Mouse (Mus musculus) adrenal gland (tissue): Measurements from ENCODE around the gene Mthfsd.

Experiments used
- intact Hi-C: fragments of 180-260 bp; cut with DNase I; formaldehyde crosslinking; loops from one replicate; pipeline ENCODE4 v1.15.1; 2025
- microRNA-seq, 2 experiments: library from miRNA; unstranded; fragments of <30 nt; microRNA quantifications; one replicate each; pipeline ENCODE4; 2019

The Mthfsd gene

GRCm38 (mm10) chr8:121075936-121076335, 32.3 kb downstream of the Mthfsd start:
- intact Hi-C loops: no loop called here

- intact Hi-C loops: no loop called here
Observed at GRCm38 (mm10) chr8:121074848-121075145, 33.4 kb downstream of the Mthfsd start.

- intact Hi-C loops: no loop called here
Observed at GRCm38 (mm10) chr8:121074108-121074847, 33.9 kb downstream of the Mthfsd start.

GRCm38 (mm10) chr8:121073174-121074107, 34.8 kb downstream of the Mthfsd start:
- intact Hi-C loops: no loop called here

GRCm38 (mm10) chr8:121072406-121073130, 35.6 kb downstream of the Mthfsd start:
- intact Hi-C loops: no loop called here

GRCm38 (mm10) chr8:121071454-121071853, 36.7 kb downstream of the Mthfsd start:
- intact Hi-C loops: no loop called here

- intact Hi-C loops: no loop called here
Observed at GRCm38 (mm10) chr8:121063649-121064048, 44.5 kb downstream of the Mthfsd start.

- intact Hi-C loops: no loop called here
Observed at GRCm38 (mm10) chr8:121062521-121062920, 45.7 kb downstream of the Mthfsd start.

- intact Hi-C loops: no loop called here
Observed at GRCm38 (mm10) chr8:121059098-121059497, 49.1 kb downstream of the Mthfsd start.

- intact Hi-C loops: no loop called here
Observed at GRCm38 (mm10) chr8:121058081-121058480, 50.1 kb downstream of the Mthfsd start.

- intact Hi-C loops: no loop called here
Observed at GRCm38 (mm10) chr8:121047441-121047840, 60.8 kb downstream of the Mthfsd start.

GRCm38 (mm10) chr8:121043719-121044440, 64.3 kb downstream of the Mthfsd start:
- intact Hi-C loops: no loop called here

Small RNAs within 50 kb of the gene (microRNA-seq; reads per million reads assigned to microRNA genes)
- 0 reads per million in 2 experiments for gene Gm27530
